9 mouse cellular contexts compared by ENCODE assay signal in the genomic region with DNA sequence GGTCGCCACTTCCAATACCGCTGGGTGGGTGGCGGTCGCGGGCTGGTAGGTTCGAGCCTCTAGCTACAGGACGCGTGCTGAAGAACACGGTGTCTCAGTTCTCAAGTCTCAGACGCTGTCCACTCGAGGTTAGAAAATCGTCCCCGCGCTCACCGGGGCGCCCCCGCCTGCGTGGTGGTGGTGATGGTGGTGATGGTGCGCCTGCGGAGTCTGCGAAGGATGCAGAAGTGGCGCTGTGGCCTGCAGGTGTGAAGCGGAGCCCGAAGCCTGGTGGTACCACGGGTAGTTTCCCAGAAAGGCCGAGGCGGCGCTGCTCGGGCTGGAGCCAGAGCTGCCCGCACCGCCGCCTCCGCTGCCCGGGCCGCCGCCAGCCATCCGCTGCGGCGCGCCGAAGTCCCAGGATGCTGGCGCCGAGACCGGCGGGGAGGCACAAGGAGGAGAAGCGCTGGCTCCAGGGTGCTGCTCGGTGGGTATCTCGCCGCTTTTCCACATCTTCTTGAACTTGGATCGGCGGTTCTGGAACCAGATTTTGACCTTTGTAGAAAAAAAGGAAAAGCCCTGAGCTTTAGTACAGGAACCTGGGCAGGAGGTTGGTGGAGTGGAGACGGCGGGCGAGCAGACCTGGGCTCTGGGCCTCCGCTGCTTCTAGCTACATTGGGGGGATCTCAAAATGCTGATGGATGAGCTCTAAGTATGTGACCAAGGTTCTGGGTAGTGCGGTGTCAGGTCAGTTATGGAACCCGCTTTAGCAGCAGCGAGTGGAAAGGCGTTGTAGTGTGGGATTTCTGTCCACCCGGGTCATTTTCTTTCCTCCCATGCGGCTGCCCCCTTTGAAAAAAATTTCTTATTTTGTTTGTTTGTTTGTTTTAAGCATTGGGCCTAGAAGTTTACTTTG. TPM values are rescaled to one million over a fixed set of nuclear protein-coding genes. Genes with fewer than 3 reads are reported as not detected.
DNase-seq lines count a peak whose midpoint lies in the region; ATAC-seq and TF ChIP-seq lines count a peak whose summit lies in the region.
"Had no signal": no experiment of that assay in that cellular context is flagged by ENCODE, and none has a peak within 500 bp of the region (broad histone marks: within the 10 kb centered on the region; RNA-seq: fewer than 3 reads in every experiment).

No protein-coding gene starts in this region.

- under 1% methylated on average over 61 of the region's 61 CpGs for WGBS in hindbrain, embryonic 10.5 days
- 1% methylated on average over 61 of the region's 61 CpGs for WGBS in hindbrain, postnatal 0 days
- WGBS in midbrain, embryonic 14.5 days, result under 1% methylated on average over 61 of the region's 61 CpGs

- peak overlapping the region; percentile 64 for H3K27ac ChIP-seq in hindbrain, embryonic 10.5 days
- H3K27ac ChIP-seq in hindbrain, postnatal 0 days, result no peak overlapping the region
- H3K27ac ChIP-seq in bone marrow macrophage, adult 2 months (ENCODE audit: insufficient read depth, low read depth, low read length), result no peak overlapping the region
- 0 out of 2 replicates have a peak overlapping the region, but pooled peaks have one; percentile 20 for H3K27ac ChIP-seq in midbrain, embryonic 14.5 days (replicated peaks; ENCODE audit: low read depth, low read length)

- DNase-seq in hindbrain, embryonic 10.5 days (ENCODE audit: low spot score), result peak; percentile 64
- DNase-seq in hindbrain, postnatal 0 days (ENCODE audit: low spot score), result no peak
- DNase-seq in heart, postnatal 36 days, result peak; percentile 28 to 40
- peak; percentile 64 for DNase-seq in midbrain, embryonic 14.5 days
- DNase-seq in yolk sac, embryonic 10.5 days (ENCODE audit: low spot score), result no peak
- no peak for DNase-seq in frontal cortex, postnatal 14 days (ENCODE audit: low spot score in 2 of 2)
- no peak for DNase-seq in left cerebral cortex, adult 18-20 months (ENCODE audit: low spot score in 2 of 2)

- no peak for TF ChIP-seq POLR2A in bone marrow macrophage, adult 2 months (IDR thresholded peaks at IDR 0.05; ENCODE audit: borderline replicate concordance, low read depth, low read length)

- H3K9me3 ChIP-seq in hindbrain, embryonic 10.5 days, result no peaks in the 10 kb centered on the region
- no peaks in the 10 kb centered on the region for H3K9me3 ChIP-seq in hindbrain, postnatal 0 days (ENCODE audit: low read length)
- H3K9me3 ChIP-seq in midbrain, embryonic 14.5 days (ENCODE audit: control insufficient read depth, low read length), result no peaks in the 10 kb centered on the region

- peak overlapping the region; percentile 72 for H3K4me3 ChIP-seq in hindbrain, embryonic 10.5 days
- H3K4me3 ChIP-seq in hindbrain, postnatal 0 days (ENCODE audit: low read length), result no peak overlapping the region; the same call in 1 of the 2 replicates
- H3K4me3 ChIP-seq in bone marrow macrophage, adult 2 months (ENCODE audit: insufficient read depth, low read length), result peak overlapping the region; percentile 5; the same call in 1 of the 2 replicates
- H3K4me3 ChIP-seq in midbrain, embryonic 14.5 days (replicated peaks; ENCODE audit: low read depth, low read length), result peak overlapping the region; percentile 34; the same call in 1 of the 2 replicates

- H3K9ac ChIP-seq in hindbrain, postnatal 0 days (replicated peaks; ENCODE audit: low read length), result no peak overlapping the region; the same call in 1 of the 2 replicates
- no peak overlapping the region for H3K9ac ChIP-seq in midbrain, embryonic 14.5 days (replicated peaks; ENCODE audit: low read length)

- no peaks in the 10 kb centered on the region for H3K36me3 ChIP-seq in hindbrain, embryonic 10.5 days
- no peaks in the 10 kb centered on the region for H3K36me3 ChIP-seq in hindbrain, postnatal 0 days (ENCODE audit: insufficient read depth, low read length)
- no peaks in the 10 kb centered on the region for H3K36me3 ChIP-seq in midbrain, embryonic 14.5 days (ENCODE audit: control insufficient read depth, insufficient read depth, low read length)

- no peak for ATAC-seq in hindbrain, postnatal 0 days
- no peak for ATAC-seq in midbrain, embryonic 14.5 days (ENCODE audit: low FRiP score, low TSS enrichment)

- intact Hi-C loops in heart, postnatal 36 days (cut with DNase I), result loop anchor here (2.0 to 5.0 kb wide), 4 partner anchors 14 to 1728 kb away; a partner anchor contains a TSS

- peaks cover 65% of the 10 kb centered on the region for H3K4me1 ChIP-seq in hindbrain, embryonic 10.5 days (replicated peaks)
- peaks cover 8% of the 10 kb centered on the region; the same call in 1 of the 2 replicates for H3K4me1 ChIP-seq in hindbrain, postnatal 0 days (ENCODE audit: insufficient read depth, low read length)
- peaks cover 7% of the 10 kb centered on the region; the same call in 1 of the 2 replicates for H3K4me1 ChIP-seq in bone marrow macrophage, adult 2 months (ENCODE audit: control insufficient read depth, insufficient read depth, low read length)
- peaks cover 13% of the 10 kb centered on the region for H3K4me1 ChIP-seq in midbrain, embryonic 14.5 days (ENCODE audit: control insufficient read depth, insufficient read depth, low read length)

- TF ChIP-seq CTCF in hindbrain, postnatal 0 days (IDR thresholded peaks at IDR 0.05; ENCODE audit: low read depth), result no peak
- no peak for TF ChIP-seq CTCF in bone marrow macrophage, adult 2 months (IDR thresholded peaks at IDR 0.05; ENCODE audit: low read depth, low read length)

- H3K4me2 ChIP-seq in hindbrain, postnatal 0 days (ENCODE audit: low read depth, low read length), result no peak overlapping the region
- H3K4me2 ChIP-seq in midbrain, embryonic 14.5 days (ENCODE audit: low read length), result peak overlapping the region; percentile 19

- H3K27me3 ChIP-seq in hindbrain, embryonic 10.5 days (ENCODE audit: insufficient read depth, poor library complexity, severe bottlenecking), result peaks cover 98% of the 10 kb centered on the region
- H3K27me3 ChIP-seq in hindbrain, postnatal 0 days (ENCODE audit: insufficient read depth, low read length), result peaks cover 71% of the 10 kb centered on the region
- peaks cover 85% of the 10 kb centered on the region for H3K27me3 ChIP-seq in midbrain, embryonic 14.5 days (ENCODE audit: control insufficient read depth, insufficient read depth, low read length)

RNA-seq across cellular contexts. Expression of a gene that starts 1.9 kb away (rescaled TPM):
- polyA plus RNA-seq in hindbrain, embryonic 10.5 days (2016; fragmentation: Nextera tagmentation; extraction: Ambion mirVana), result 7.6 and 7.8 TPM in 2 replicates
- 0.97 TPM in 1 of 2 replicates, not detected in the other for total RNA-seq in hindbrain, postnatal 0 days (2014; rRNA removed)
- polyA plus RNA-seq in hindbrain, postnatal 0 days (2015; fragmentation: Nextera tagmentation; extraction: Ambion mirVana), result 0.21 and 0.26 TPM in 2 replicates
- polyA plus RNA-seq in bone marrow macrophage, adult 2 months (2012; ENCODE audit: insufficient read depth, insufficient read length, missing spikeins), result not detected in 2 replicates
- not detected for total RNA-seq in heart, postnatal 36 days (2021)
- 0.41 and 0.67 TPM in 2 replicates for polyA plus RNA-seq in midbrain, embryonic 14.5 days (2014; fragmentation: Nextera tagmentation; extraction: Ambion mirVana)
- 1 to 10 TPM; 4.7 to 6.7 TPM for total RNA-seq in left cerebral cortex, adult 18-20 months (2021)
- total RNA-seq: MEL had no signal

RNA-seq across cellular contexts. Expression of a gene that starts 16.7 kb away (rescaled TPM):
- 6.4 and 9.9 TPM in 2 replicates for polyA plus RNA-seq in hindbrain, embryonic 10.5 days (2016; fragmentation: Nextera tagmentation; extraction: Ambion mirVana)
- total RNA-seq in hindbrain, postnatal 0 days (2014; rRNA removed), result 2.5 and 3.5 TPM in 2 replicates
- polyA plus RNA-seq in hindbrain, postnatal 0 days (2015; fragmentation: Nextera tagmentation; extraction: Ambion mirVana), result not detected in 2 replicates
- polyA plus RNA-seq in bone marrow macrophage, adult 2 months (2012; ENCODE audit: insufficient read depth, insufficient read length, missing spikeins), result not detected in 2 replicates
- under 1 TPM; 0.28 to 0.35 TPM for total RNA-seq in heart, postnatal 36 days (2021)
- 0.61 and 0.72 TPM in 2 replicates for polyA plus RNA-seq in midbrain, embryonic 14.5 days (2014; fragmentation: Nextera tagmentation; extraction: Ambion mirVana)
- 10 to 100 TPM; 18.5 to 20.4 TPM for total RNA-seq in left cerebral cortex, adult 18-20 months (2021)

Comparison
In these comparisons a context has a peak if more than half of its experiments do, and no peak if none do; other contexts are left out.
1. DNase-seq: peak in hindbrain, embryonic 10.5 days (single experiment), heart, postnatal 36 days (2 of 2) and midbrain, embryonic 14.5 days (single experiment); none in hindbrain, postnatal 0 days (single experiment), yolk sac, embryonic 10.5 days (single experiment), frontal cortex, postnatal 14 days (0 of 2) and left cerebral cortex, adult 18-20 months (0 of 2).
2. H3K27ac ChIP-seq: peak in hindbrain, embryonic 10.5 days (single experiment) and midbrain, embryonic 14.5 days (single experiment); none in hindbrain, postnatal 0 days (single experiment) and bone marrow macrophage, adult 2 months (single experiment).